Comparison of ENCODE assay signal across 13 mouse cellular contexts in genomic region chr11:79056891-79057290, GRCm38 (mm10).
DNase-seq lines count a peak whose midpoint lies in the region; ATAC-seq and TF ChIP-seq lines count a peak whose summit lies in the region.
"Had no signal": no experiment of that assay in that cellular context is flagged by ENCODE, and none has a peak within 500 bp of the region (broad histone marks: within the 10 kb centered on the region; RNA-seq: fewer than 3 reads in every experiment).

No protein-coding gene starts in this region.

- H3K9me3 ChIP-seq in forebrain, embryonic 10.5 days, result no peaks in the 10 kb centered on the region
- no peaks in the 10 kb centered on the region for H3K9me3 ChIP-seq in forebrain, embryonic 15.5 days
- no peaks in the 10 kb centered on the region for H3K9me3 ChIP-seq in heart, embryonic 16.5 days (replicated peaks; ENCODE audit: control insufficient read depth, low read length)
- no peaks in the 10 kb centered on the region for H3K9me3 ChIP-seq in liver, embryonic 15.5 days (replicated peaks)
- H3K9me3 ChIP-seq in liver, postnatal 0 days (ENCODE audit: low read length), result no peaks in the 10 kb centered on the region
- no peaks in the 10 kb centered on the region for H3K9me3 ChIP-seq in stomach, postnatal 0 days (ENCODE audit: control insufficient read depth, low read length)
- H3K9me3 ChIP-seq: intestine, embryonic 15.5 days; midbrain, embryonic 12.5 days had no signal

- DNase-seq in forebrain, embryonic 10.5 days (ENCODE audit: extremely low spot score, low spot score), result no peak
- no peak for DNase-seq in heart, postnatal 36 days
- DNase-seq in liver, postnatal 0 days, result no peak
- DNase-seq in stomach, postnatal 0 days (ENCODE audit: low spot score), result peak; percentile 26
- no peak for DNase-seq in adipocyte (ENCODE audit: low spot score)
- DNase-seq: cerebellum, adult 9-10 months; embryo, embryonic 11 days; lung, postnatal 10 days had no signal

- no peak for ATAC-seq in forebrain, embryonic 15.5 days (replicated peaks)
- ATAC-seq in heart, embryonic 16.5 days (replicated peaks; ENCODE audit: extremely low read depth, insufficient read depth, low FRiP score), result no peak
- no peak for ATAC-seq in liver, embryonic 15.5 days (ENCODE audit: insufficient read depth)
- ATAC-seq in liver, postnatal 0 days, result no peak
- ATAC-seq in stomach, postnatal 0 days (ENCODE audit: low FRiP score, low TSS enrichment), result peak; percentile 16; the same call in 1 of the 2 replicates
- ATAC-seq: intestine, embryonic 15.5 days had no signal

- no peak for TF ChIP-seq EP300 in liver, postnatal 0 days (IDR thresholded peaks at IDR 0.05; ENCODE audit: low read depth)
- no peak for TF ChIP-seq EP300 in stomach, postnatal 0 days (optimal IDR thresholded peaks at IDR 0.05)

- no peaks in the 10 kb centered on the region for H3K36me3 ChIP-seq in forebrain, embryonic 10.5 days (replicated peaks)
- no peaks in the 10 kb centered on the region for H3K36me3 ChIP-seq in forebrain, embryonic 15.5 days
- no peaks in the 10 kb centered on the region for H3K36me3 ChIP-seq in heart, embryonic 16.5 days (ENCODE audit: control insufficient read depth, insufficient read depth)
- H3K36me3 ChIP-seq in liver, embryonic 15.5 days (replicated peaks), result no peaks in the 10 kb centered on the region
- no peaks in the 10 kb centered on the region for H3K36me3 ChIP-seq in liver, postnatal 0 days (replicated peaks; ENCODE audit: insufficient read depth, low read length)
- no peaks in the 10 kb centered on the region for H3K36me3 ChIP-seq in stomach, postnatal 0 days (ENCODE audit: control insufficient read depth, insufficient read depth, low read length)
- H3K36me3 ChIP-seq: intestine, embryonic 15.5 days; midbrain, embryonic 12.5 days had no signal

- H3K27me3 ChIP-seq in forebrain, embryonic 10.5 days (ENCODE audit: poor library complexity, severe bottlenecking), result no peaks in the 10 kb centered on the region
- no peaks in the 10 kb centered on the region for H3K27me3 ChIP-seq in forebrain, embryonic 15.5 days
- H3K27me3 ChIP-seq in heart, embryonic 16.5 days (ENCODE audit: control insufficient read depth, insufficient read depth, low read length), result no peaks in the 10 kb centered on the region
- no peaks in the 10 kb centered on the region for H3K27me3 ChIP-seq in liver, embryonic 15.5 days
- H3K27me3 ChIP-seq in liver, postnatal 0 days (ENCODE audit: insufficient read depth, low read length), result no peaks in the 10 kb centered on the region
- H3K27me3 ChIP-seq in stomach, postnatal 0 days (ENCODE audit: control insufficient read depth, insufficient read depth, low read length), result no peaks in the 10 kb centered on the region
- H3K27me3 ChIP-seq: intestine, embryonic 15.5 days; midbrain, embryonic 12.5 days had no signal

- no peak for TF ChIP-seq CTCF in liver, postnatal 0 days (IDR thresholded peaks at IDR 0.05; ENCODE audit: low read depth)
- TF ChIP-seq CTCF in stomach, postnatal 0 days (IDR thresholded peaks at IDR 0.05; ENCODE audit: low read depth), result no peak

- intact Hi-C loops in heart, postnatal 36 days (cut with DNase I), result no loop called here

- no peak overlapping the region for H3K4me3 ChIP-seq in forebrain, embryonic 10.5 days
- no peak overlapping the region for H3K4me3 ChIP-seq in forebrain, embryonic 15.5 days
- H3K4me3 ChIP-seq in heart, embryonic 16.5 days (ENCODE audit: low read length), result no peak overlapping the region
- H3K4me3 ChIP-seq in liver, embryonic 15.5 days (replicated peaks), result no peak overlapping the region
- no peak overlapping the region for H3K4me3 ChIP-seq in liver, postnatal 0 days (ENCODE audit: low read depth, low read length)
- H3K4me3 ChIP-seq in stomach, postnatal 0 days (ENCODE audit: low read depth, low read length), result no peak overlapping the region
- H3K4me3 ChIP-seq: intestine, embryonic 15.5 days; midbrain, embryonic 12.5 days had no signal

- peaks cover 56% of the 10 kb centered on the region for H3K4me1 ChIP-seq in forebrain, embryonic 10.5 days
- H3K4me1 ChIP-seq in forebrain, embryonic 15.5 days, result peaks cover 16% of the 10 kb centered on the region; the same call in 1 of the 2 replicates
- H3K4me1 ChIP-seq in heart, embryonic 16.5 days (ENCODE audit: control insufficient read depth, insufficient read depth, low read length), result peaks cover 65% of the 10 kb centered on the region
- H3K4me1 ChIP-seq in liver, embryonic 15.5 days (replicated peaks), result peaks cover 81% of the 10 kb centered on the region
- H3K4me1 ChIP-seq in liver, postnatal 0 days (ENCODE audit: insufficient read depth), result peaks cover 13% of the 10 kb centered on the region
- H3K4me1 ChIP-seq in stomach, postnatal 0 days (replicated peaks; ENCODE audit: control insufficient read depth, insufficient read depth), result no peaks in the 10 kb centered on the region

- WGBS in forebrain, embryonic 10.5 days, result 89% methylated on average over 4 of the region's 4 CpGs
- WGBS in forebrain, embryonic 15.5 days, result 45% methylated on average over 4 of the region's 4 CpGs
- 57% methylated on average over 4 of the region's 4 CpGs for WGBS in heart, embryonic 16.5 days
- WGBS in liver, embryonic 15.5 days (ENCODE audit: insufficient replicate concordance), result 70% methylated on average over 4 of the region's 4 CpGs
- WGBS in liver, postnatal 0 days (ENCODE audit: insufficient replicate concordance), result 73% methylated on average over 4 of the region's 4 CpGs
- 49% methylated on average over 4 of the region's 4 CpGs for WGBS in stomach, postnatal 0 days

- peak overlapping the region; percentile 73 for H3K27ac ChIP-seq in forebrain, embryonic 10.5 days
- H3K27ac ChIP-seq in forebrain, embryonic 15.5 days (replicated peaks), result no peak overlapping the region
- peak overlapping the region; percentile 61 for H3K27ac ChIP-seq in heart, embryonic 16.5 days (ENCODE audit: low read length)
- H3K27ac ChIP-seq in liver, embryonic 15.5 days (replicated peaks), result peak overlapping the region; percentile 38; the same call in 1 of the 2 replicates
- no peak overlapping the region for H3K27ac ChIP-seq in liver, postnatal 0 days (ENCODE audit: low read depth)
- no peak overlapping the region for H3K27ac ChIP-seq in stomach, postnatal 0 days (replicated peaks)
- H3K27ac ChIP-seq: intestine, embryonic 15.5 days had no signal

- H3K9ac ChIP-seq in forebrain, embryonic 15.5 days (replicated peaks), result no peak overlapping the region
- no peak overlapping the region for H3K9ac ChIP-seq in heart, embryonic 16.5 days (ENCODE audit: low read length)
- no peak overlapping the region for H3K9ac ChIP-seq in liver, embryonic 15.5 days
- no peak overlapping the region for H3K9ac ChIP-seq in liver, postnatal 0 days (replicated peaks)
- no peak overlapping the region for H3K9ac ChIP-seq in stomach, postnatal 0 days (ENCODE audit: low read length)
- H3K9ac ChIP-seq: intestine, embryonic 15.5 days; midbrain, embryonic 12.5 days had no signal

- no peak overlapping the region for H3K4me2 ChIP-seq in forebrain, embryonic 15.5 days (replicated peaks)
- no peak overlapping the region for H3K4me2 ChIP-seq in heart, embryonic 16.5 days (ENCODE audit: low read depth, low read length)
- H3K4me2 ChIP-seq in liver, embryonic 15.5 days, result no peak overlapping the region
- H3K4me2 ChIP-seq in liver, postnatal 0 days (ENCODE audit: low read depth, low read length), result no peak overlapping the region
- no peak overlapping the region for H3K4me2 ChIP-seq in stomach, postnatal 0 days (replicated peaks; ENCODE audit: low read depth)
- H3K4me2 ChIP-seq: intestine, embryonic 15.5 days; midbrain, embryonic 12.5 days had no signal

Comparison
In these comparisons a context has a peak if more than half of its experiments do, and no peak if none do; other contexts are left out.
1. H3K27ac ChIP-seq: peak in forebrain, embryonic 10.5 days (single experiment), heart, embryonic 16.5 days (single experiment) and liver, embryonic 15.5 days (single experiment); none in forebrain, embryonic 15.5 days (single experiment), liver, postnatal 0 days (single experiment) and stomach, postnatal 0 days (single experiment).